In genomic region chr5:113678743-113679452, GRCm38 (mm10) we compare ENCODE assay signal across 32 mouse cellular contexts. TPM values are rescaled to one million over a fixed set of nuclear protein-coding genes. Genes with fewer than 3 reads are reported as not detected.
DNase-seq lines count a peak whose midpoint lies in the region; ATAC-seq and TF ChIP-seq lines count a peak whose summit lies in the region.
"Had no signal": no experiment of that assay in that cellular context is flagged by ENCODE, and none has a peak within 500 bp of the region (broad histone marks: within the 10 kb centered on the region; RNA-seq: fewer than 3 reads in every experiment).

No protein-coding gene starts in this region.

- H3K4me3 ChIP-seq in cerebellum, adult 2 months (replicated peaks; ENCODE audit: insufficient read depth, low read depth, low read length), result no peak overlapping the region
- no peak overlapping the region for H3K4me3 ChIP-seq in liver, embryonic 11.5 days (ENCODE audit: low read depth, low read length)
- H3K4me3 ChIP-seq: heart, adult 2 months; intestine, embryonic 15.5 days; stomach, embryonic 15.5 days had no signal

- H3K9me3 ChIP-seq in liver, embryonic 11.5 days (ENCODE audit: control insufficient read depth, low read length), result no peaks in the 10 kb centered on the region
- H3K9me3 ChIP-seq: intestine, embryonic 15.5 days; stomach, embryonic 15.5 days had no signal

- H3K9ac ChIP-seq in liver, embryonic 11.5 days (ENCODE audit: low read depth, low read length), result no peak overlapping the region
- H3K9ac ChIP-seq: hindbrain, embryonic 14.5 days; intestine, embryonic 15.5 days; liver, embryonic 14.5 days; stomach, embryonic 15.5 days had no signal

- ATAC-seq in liver, embryonic 11.5 days (replicated peaks; ENCODE audit: low FRiP score), result no peak
- ATAC-seq: intestine, embryonic 15.5 days; midbrain, embryonic 16.5 days; Patski had no signal

- TF ChIP-seq POLR2A in brain, embryonic 14.5 days (IDR thresholded peaks at IDR 0.05; ENCODE audit: borderline replicate concordance, extremely low read depth, insufficient read depth, insufficient read length, poor library complexity, severe bottlenecking), result no peak
- 0 out of 2 replicates have a peak, but pooled peaks have one; percentile 8 for TF ChIP-seq POLR2A in cerebellum, adult 2 months (IDR thresholded peaks at IDR 0.05; ENCODE audit: borderline replicate concordance, insufficient read depth, low read length)

- no peak overlapping the region for H3K4me2 ChIP-seq in liver, embryonic 11.5 days
- H3K4me2 ChIP-seq: hindbrain, embryonic 14.5 days; intestine, embryonic 15.5 days; stomach, embryonic 15.5 days had no signal

- H3K36me3 ChIP-seq in liver, embryonic 11.5 days (ENCODE audit: control insufficient read depth, insufficient read depth, low read length), result no peaks in the 10 kb centered on the region
- H3K36me3 ChIP-seq: G1E; intestine, embryonic 15.5 days; stomach, embryonic 15.5 days had no signal

- intact Hi-C loops in left cerebral cortex, postnatal 4 days (cut with DNase I), result no loop called here
- intact Hi-C loops in left cerebral cortex, postnatal 14 days (cut with DNase I), result no loop called here

- peak overlapping the region; percentile 98 for H3K27ac ChIP-seq in cerebellum, adult 2 months (ENCODE audit: insufficient read depth, low read length)
- H3K27ac ChIP-seq in liver, embryonic 11.5 days (ENCODE audit: low read depth, low read length), result no peak overlapping the region
- H3K27ac ChIP-seq: heart, adult 2 months; hindbrain, embryonic 14.5 days; intestine, embryonic 15.5 days; liver, embryonic 14.5 days; stomach, embryonic 15.5 days had no signal

- DNase-seq in left cerebral cortex, postnatal 4 days, result peak; percentile 93
- no peak for DNase-seq in left cerebral cortex, postnatal 14 days (ENCODE audit: low spot score in 2 of 2)
- peak; percentile 53 for DNase-seq in brain, embryonic 14.5 days (ENCODE audit: low read depth)
- DNase-seq in cerebellum, adult 2 months, result peak; percentile 96 to 99
- peak; percentile 96 to 97 for DNase-seq in cerebellum, postnatal 25 days
- no peak for DNase-seq in liver, embryonic 11.5 days (ENCODE audit: low spot score)
- no peak for DNase-seq in kidney, postnatal 14 days
- DNase-seq: adrenal gland, postnatal 14 days; B cell, adult 2 months; gastrocnemius, postnatal 36 days; heart, adult 2 months; kidney, adult 8-10 months; kidney, postnatal 36 days; lung, postnatal 4 days; right cerebral cortex, adult 18-20 months; thymus, adult 18-20 months had no signal

- TF ChIP-seq CTCF in brain, embryonic 14.5 days (IDR thresholded peaks at IDR 0.05; ENCODE audit: borderline replicate concordance, extremely low read depth, insufficient read depth, insufficient read length), result no peak
- peak; percentile 25; the same call in 1 of the 2 replicates for TF ChIP-seq CTCF in cerebellum, adult 2 months (IDR thresholded peaks at IDR 0.05; ENCODE audit: borderline replicate concordance, insufficient read depth, low read depth, low read length)

- peaks cover 53% of the 10 kb centered on the region for H3K4me1 ChIP-seq in cerebellum, adult 2 months (ENCODE audit: control insufficient read depth, insufficient read depth, low read length)
- H3K4me1 ChIP-seq in liver, embryonic 11.5 days (replicated peaks; ENCODE audit: control insufficient read depth, insufficient read depth, low read length), result no peaks in the 10 kb centered on the region
- H3K4me1 ChIP-seq: intestine, embryonic 15.5 days; stomach, embryonic 15.5 days had no signal

- WGBS in cerebellum, adult 2 months, result 4% methylated on average over 10 of the region's 10 CpGs
- 82% methylated on average over 10 of the region's 10 CpGs for WGBS in liver, embryonic 11.5 days

- no peaks in the 10 kb centered on the region for H3K27me3 ChIP-seq in cerebellum, adult 2 months (ENCODE audit: control insufficient read depth, insufficient read depth, low read length)
- no peaks in the 10 kb centered on the region for H3K27me3 ChIP-seq in liver, embryonic 11.5 days (replicated peaks; ENCODE audit: control insufficient read depth, insufficient read depth, low read length)
- H3K27me3 ChIP-seq: intestine, embryonic 15.5 days; Patski; stomach, embryonic 15.5 days had no signal

RNA-seq across cellular contexts. Expression of gene Cmklr1, which starts 28.7 kb away (rescaled TPM):
- 1 to 10 TPM; 2.7 to 2.9 TPM for total RNA-seq in left cerebral cortex, postnatal 4 days (2021)
- total RNA-seq in left cerebral cortex, postnatal 14 days (2021), result 1 to 10 TPM; 4.2 to 5.1 TPM
- 2.7 and 3.9 TPM in 2 replicates for polyA plus RNA-seq in brain, embryonic 14.5 days (2012; rRNA removed)
- polyA plus RNA-seq in cerebellum, adult 2 months (2012; rRNA removed), result 2.2 and 3.0 TPM in 2 replicates
- 2.5 and 2.6 TPM in 2 replicates for polyA plus RNA-seq in liver, embryonic 11.5 days (2014; fragmentation: Nextera tagmentation; extraction: Ambion mirVana)
- total RNA-seq: CH12.LX had no signal
- polyA plus RNA-seq: G1E, Patski had no signal

RNA-seq across cellular contexts. Expression of gene 1700069L16Rik, which starts 45.7 kb away (rescaled TPM):
- not detected for total RNA-seq in left cerebral cortex, postnatal 4 days (2021)
- total RNA-seq in left cerebral cortex, postnatal 14 days (2021), result not detected
- not detected in 2 replicates for polyA plus RNA-seq in brain, embryonic 14.5 days (2012; rRNA removed)
- 0.29 and 0.39 TPM in 2 replicates for polyA plus RNA-seq in cerebellum, adult 2 months (2012; rRNA removed)
- polyA plus RNA-seq in liver, embryonic 11.5 days (2014; fragmentation: Nextera tagmentation; extraction: Ambion mirVana), result not detected in 2 replicates
- total RNA-seq: adrenal gland, postnatal 14 days; CH12.LX; common myeloid progenitor, adult 5-6 weeks; G1E; gastrocnemius, postnatal 36 days; heart, adult 2 months; heart, postnatal 25 days; left cerebral cortex, postnatal 25 days had no signal
- polyA plus RNA-seq: forebrain, embryonic 11.5 days; G1E; heart, adult 2 months; heart, embryonic 14.5 days; hindbrain, embryonic 14.5 days; intestine, embryonic 15.5 days; limb, embryonic 14.5 days; liver, embryonic 14.5 days; lung, embryonic 16.5 days; midbrain, embryonic 16.5 days; neural tube, embryonic 14.5 days; Patski; stomach, embryonic 15.5 days had no signal

RNA-seq across cellular contexts. Expression of gene Ficd, which starts 56.7 kb away (rescaled TPM):
- total RNA-seq in left cerebral cortex, postnatal 4 days (2021), result 1 to 10 TPM; 5.7 to 7.8 TPM
- total RNA-seq in left cerebral cortex, postnatal 14 days (2021), result 10 to 100 TPM in 1 of 2 experiments, 1 to 10 TPM in 1; 10.0 to 10.7 TPM
- polyA plus RNA-seq in brain, embryonic 14.5 days (2012; rRNA removed), result 4.6 and 6.4 TPM in 2 replicates
- 15.3 and 16.1 TPM in 2 replicates for polyA plus RNA-seq in cerebellum, adult 2 months (2012; rRNA removed)
- 2.9 and 3.7 TPM in 2 replicates for polyA plus RNA-seq in liver, embryonic 11.5 days (2014; fragmentation: Nextera tagmentation; extraction: Ambion mirVana)

Comparison
In these comparisons a context has a peak if more than half of its experiments do, and no peak if none do; other contexts are left out.
1. DNase-seq: peak in left cerebral cortex, postnatal 4 days (single experiment), brain, embryonic 14.5 days (single experiment), cerebellum, adult 2 months (2 of 2) and cerebellum, postnatal 25 days (2 of 2); none in left cerebral cortex, postnatal 14 days (0 of 2), liver, embryonic 11.5 days (single experiment) and kidney, postnatal 14 days (single experiment).